Mouse (Mus musculus): ENCODE results near the gene Sema4b.

DNA sequence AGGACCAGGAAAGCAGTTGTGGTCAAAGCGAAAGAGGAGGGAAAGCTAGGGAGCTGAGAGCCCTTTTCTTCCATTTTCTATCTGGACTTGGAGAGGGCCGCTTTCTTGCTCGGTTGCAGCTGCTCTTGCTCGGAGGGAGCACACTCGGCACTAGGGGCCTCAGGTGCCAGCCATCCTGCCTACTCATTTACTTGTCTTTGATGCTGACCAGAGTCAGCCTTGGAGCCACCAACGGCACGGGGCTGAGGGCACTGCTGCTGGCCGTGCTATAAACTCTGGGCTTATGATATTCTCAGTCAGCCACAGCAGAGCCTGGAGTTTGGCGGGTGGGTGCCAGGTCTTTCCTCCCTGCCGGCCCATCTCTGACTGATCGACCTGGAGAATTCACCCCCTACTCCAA is 12.2 kb downstream of the Sema4b start:
- no peak for TF ChIP-seq CTCF (IDR thresholded peaks at IDR 0.05; ENCODE audit: low read depth)
- no peak for TF ChIP-seq EP300 (IDR thresholded peaks at IDR 0.05; ENCODE audit: low read depth)

Measured in liver, embryonic 14.5 days (tissue).